Mouse (Mus musculus) embryo, embryonic 9.5 days (tissue): ENCODE data around the gene Tex50.
A peak's percentile ranks its signal among the peaks of the same experiment; 100 is the strongest.
"Not testable (repeated sequence)": the region's sequence is repeated elsewhere in the genome, so short reads cannot be mapped to it uniquely, and the experiment has no call there.

ENCODE experiments used
- DNase-seq: peaks from one replicate; pipeline ENCODE4 v3.0.0-alpha.2; 2017; ENCODE audit errors: extremely low spot score

Gene Tex50

GRCm38 (mm10) chr1:161159214-161159613 is at the start of gene Tex50:
Tex50 (minus strand) TSS chr1:161159314.
- DNase-seq, result no peak

GRCm38 (mm10) chr1:161199856-161200255 is 40.7 kb upstream of the Tex50 start:
- DNase-seq, result no peak

- DNase-seq, result not testable (repeated sequence)
These were observed 37.2 kb upstream of the Tex50 start for GRCm38 (mm10) chr1:161196364-161196763.

GRCm38 (mm10) chr1:161195541-161196351 is 36.6 kb upstream of the Tex50 start:
- DNase-seq, result peak; percentile 82

- no peak for DNase-seq
These were observed 31.3 kb upstream of the Tex50 start for GRCm38 (mm10) chr1:161190253-161190910.

GRCm38 (mm10) chr1:161185431-161185830 is 26.3 kb upstream of the Tex50 start:
- DNase-seq, result no peak

GRCm38 (mm10) chr1:161183677-161184076 is 24.6 kb upstream of the Tex50 start:
- no peak for DNase-seq

GRCm38 (mm10) chr1:161182386-161182785 is 23.3 kb upstream of the Tex50 start:
- DNase-seq, result no peak

GRCm38 (mm10) chr1:161180674-161181073 is 21.6 kb upstream of the Tex50 start:
- DNase-seq, result peak; percentile 33

- DNase-seq, result peak; percentile 76
These were observed 11.5 kb upstream of the Tex50 start for GRCm38 (mm10) chr1:161170651-161171050.

- DNase-seq, result no peak
These were observed 1.2 kb upstream of the Tex50 start for GRCm38 (mm10) chr1:161160266-161160665.

- no peak for DNase-seq
These were observed 2.6 kb downstream of the Tex50 start for GRCm38 (mm10) chr1:161156546-161156945.

- DNase-seq, result no peak
These were observed 8.0 kb downstream of the Tex50 start for GRCm38 (mm10) chr1:161151098-161151497.

GRCm38 (mm10) chr1:161147888-161148287 is 11.2 kb downstream of the Tex50 start:
- no peak for DNase-seq

GRCm38 (mm10) chr1:161145611-161146010 is 13.5 kb downstream of the Tex50 start:
- not testable (repeated sequence) for DNase-seq

- no peak for DNase-seq
These were observed 15.9 kb downstream of the Tex50 start for GRCm38 (mm10) chr1:161143216-161143615.

- peak; percentile 77 for DNase-seq
These were observed 16.5 kb downstream of the Tex50 start, which contains the start of gene Ankrd45 for GRCm38 (mm10) chr1:161142531-161143159. Ankrd45 (plus strand) TSS chr1:161142691.

- no peak for DNase-seq
These were observed 18.9 kb downstream of the Tex50 start for GRCm38 (mm10) chr1:161140026-161140762.

- no peak for DNase-seq
These were observed 19.6 kb downstream of the Tex50 start for GRCm38 (mm10) chr1:161139496-161139895.

- DNase-seq, result peak; percentile 94
These were observed 28.1 kb downstream of the Tex50 start, which contains the start of gene Klhl20 for GRCm38 (mm10) chr1:161130726-161131664. Klhl20 (minus strand) TSS chr1:161131511.

- no peak for DNase-seq
These were observed 32.7 kb downstream of the Tex50 start for GRCm38 (mm10) chr1:161126461-161126860.
